Mouse (Mus musculus) subcutaneous adipose tissue, adult 2 months (tissue): ENCODE results near the gene Carnmt1. TPM values are rescaled to one million over a fixed set of nuclear protein-coding genes. Genes with fewer than 3 reads are reported as not detected.

ENCODE experiments used
- polyA plus RNA-seq: library from polyadenylated mRNA; depleted of rRNA; stranded (reverse); fragments of >200 nt; gene quantifications from 2 replicates; pipeline ENCODE4 v1.2.3, GENCODE M21; 2012; ENCODE audit warnings: low replicate concordance; rRNA removed

Gene Carnmt1
- 6.7 and 8.1 TPM in 2 replicates for polyA plus RNA-seq

GRCm38 (mm10) chr19:18670608-18671007 is at the start of gene Carnmt1:
Gene Carnmt1 (plus strand): TSS chr19:18670764.

GRCm38 (mm10) chr19:18631644-18632219 is 38.8 kb upstream of the Carnmt1 start, which contains the start of the genes Ostf1 and Nmrk1:
Gene Ostf1 (minus strand): TSS chr19:18631823.
Gene Nmrk1 (plus strand): TSS chr19:18631950.

GRCm38 (mm10) chr19:18712866-18713300 is 42.3 kb downstream of the Carnmt1 start, which contains the start of gene D030056L22Rik:
Gene D030056L22Rik (plus strand): TSS chr19:18713193.

GRCm38 (mm10) chr19:18749598-18750339 is 79.2 kb downstream of the Carnmt1 start, which contains the start of gene Trpm6:
Gene Trpm6 (plus strand): TSS chr19:18749983.

Other genes starting within 250 kb of the Carnmt1 start
- gene Ostf1, start 38.9 kb upstream of the Carnmt1 start, polyA plus RNA-seq: 65.5 and 68.3 TPM in 2 replicates
- 7.9 and 13.4 TPM in 2 replicates for gene Nmrk1, start 38.8 kb upstream of the Carnmt1 start, polyA plus RNA-seq
- gene D030056L22Rik, start 42.4 kb downstream of the Carnmt1 start, polyA plus RNA-seq: 4.1 and 12.6 TPM in 2 replicates
- 0.30 and 0.95 TPM in 2 replicates for gene Trpm6, start 79.2 kb downstream of the Carnmt1 start, polyA plus RNA-seq